Comparison of ENCODE assay signal across 9 mouse cellular contexts in the genomic region with DNA sequence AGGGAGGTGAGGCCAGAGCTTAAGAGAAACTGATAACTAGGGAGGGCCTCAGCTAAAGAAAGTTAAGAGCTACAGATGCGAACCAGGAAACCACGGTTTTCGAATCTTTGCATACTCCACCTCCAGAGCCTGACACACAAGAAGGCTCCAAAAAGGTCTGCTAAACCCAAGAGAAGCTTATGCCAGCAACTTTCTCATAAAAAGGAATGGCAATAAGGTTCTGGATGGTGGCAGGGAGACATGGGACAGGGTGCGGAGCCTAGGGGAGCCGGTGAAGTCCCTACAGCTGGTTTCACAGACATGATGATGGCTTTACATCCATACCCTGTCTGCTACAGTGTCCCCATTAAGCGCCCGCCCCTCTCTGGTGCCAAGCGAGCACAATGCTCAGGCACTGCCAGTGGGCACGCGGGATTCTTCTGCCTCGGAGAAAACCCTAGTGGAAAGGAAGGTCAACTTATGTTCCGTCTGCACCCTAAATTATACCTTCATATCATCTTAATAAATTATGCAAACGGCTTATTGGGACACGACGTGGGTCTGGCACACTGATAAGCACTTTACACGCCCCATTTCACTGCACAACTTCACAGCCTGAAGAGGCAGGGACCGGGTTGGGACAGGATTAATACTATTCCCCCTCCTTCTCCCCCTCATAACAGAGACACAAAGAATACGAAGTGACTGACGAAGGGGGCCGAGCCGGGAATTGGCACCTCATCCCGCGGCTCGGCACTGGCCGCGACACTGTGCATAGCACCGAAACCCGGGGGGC. TPM values are rescaled to one million over a fixed set of nuclear protein-coding genes. Genes with fewer than 3 reads are reported as not detected.
DNase-seq lines count a peak whose midpoint lies in the region; ATAC-seq and TF ChIP-seq lines count a peak whose summit lies in the region.
"Had no signal": no experiment of that assay in that cellular context is flagged by ENCODE, and none has a peak within 500 bp of the region (broad histone marks: within the 10 kb centered on the region; RNA-seq: fewer than 3 reads in every experiment).

No protein-coding gene starts in this region.

- peak overlapping the region; percentile 97 for H3K4me3 ChIP-seq in gastrocnemius, adult 2 months
- H3K4me3 ChIP-seq in megakaryocyte, embryonic 14.5 days (replicated peaks) = peak overlapping the region; percentile 97

- peak overlapping the region; percentile 99 for H3K27ac ChIP-seq in gastrocnemius, adult 2 months

- H3K4me1 ChIP-seq in megakaryocyte, embryonic 14.5 days = peaks cover 63% of the 10 kb centered on the region

- intact Hi-C loops in gastrocnemius, adult 2 months (cut with DNase I) = no loop called here

- no peaks in the 10 kb centered on the region for H3K9me3 ChIP-seq in megakaryocyte, embryonic 14.5 days

- no peaks in the 10 kb centered on the region for H3K36me3 ChIP-seq in megakaryocyte, embryonic 14.5 days (replicated peaks; ENCODE audit: low read length)

- H3K27me3 ChIP-seq in megakaryocyte, embryonic 14.5 days (replicated peaks) = no peaks in the 10 kb centered on the region
- H3K27me3 ChIP-seq: Patski had no signal

- ATAC-seq in granulocyte monocyte progenitor cell, adult 5-6 weeks (replicated peaks; ENCODE audit: poor library complexity, severe bottlenecking) = peak; percentile 8

- DNase-seq in gastrocnemius, adult 2 months = no peak
- DNase-seq in gastrocnemius, adult 8-10 months (ENCODE audit: low spot score in 2 of 2) = no peak
- DNase-seq in MEL-GATA-1-ER (ENCODE audit: extremely low read depth, low read depth) = peak; percentile 68
- DNase-seq in cerebellum, postnatal 14 days = peak; percentile 55 to 63
- DNase-seq in kidney, adult 9 months = peak; percentile 29
- peak; percentile 13 to 21 for DNase-seq in spleen, postnatal 14 days (ENCODE audit: low spot score in 2 of 2)

- TF ChIP-seq CTCF in gastrocnemius, adult 2 months (IDR thresholded peaks at IDR 0.05) = no peak

RNA-seq across cellular contexts. Expression of a gene that starts 0.9 kb away (rescaled TPM):
- 10 to 100 TPM; 35.3 to 37.0 TPM for total RNA-seq in gastrocnemius, adult 2 months (2021)
- 10 to 100 TPM; 33.3 to 37.3 (median 35.2) TPM for total RNA-seq in gastrocnemius, adult 8-10 months (2022)
- total RNA-seq in granulocyte monocyte progenitor cell, adult 5-6 weeks (2014; fragmentation: Nextera tagmentation) = 46.7 and 50.7 TPM in 2 replicates
- total RNA-seq in granulocyte monocyte progenitor cell, adult 5-6 weeks (2017) = 25.4 and 34.3 TPM in 2 replicates
- 10.0 and 13.2 TPM in 2 replicates for polyA plus RNA-seq in megakaryocyte, embryonic 14.5 days (2012; ENCODE audit: insufficient read depth, low replicate concordance)

RNA-seq across cellular contexts. Expression of a gene that starts 19.8 kb away (rescaled TPM):
- 10 to 100 TPM in 1 of 2 experiments, 1 to 10 TPM in 1; 9.3 to 10.1 TPM for total RNA-seq in gastrocnemius, adult 2 months (2021)
- total RNA-seq in gastrocnemius, adult 8-10 months (2022) = 10 to 100 TPM in 2 of 4 experiments, 1 to 10 TPM in 2; 8.0 to 12.5 (median 9.8) TPM
- 61.9 and 68.6 TPM in 2 replicates for total RNA-seq in granulocyte monocyte progenitor cell, adult 5-6 weeks (2014; fragmentation: Nextera tagmentation)
- total RNA-seq in granulocyte monocyte progenitor cell, adult 5-6 weeks (2017) = 97.9 and 106 TPM in 2 replicates
- polyA plus RNA-seq in megakaryocyte, embryonic 14.5 days (2012; ENCODE audit: insufficient read depth, low replicate concordance) = 26.6 and 26.8 TPM in 2 replicates

Comparison
In these comparisons a context has a peak if more than half of its experiments do, and no peak if none do; other contexts are left out.
1. DNase-seq: peak in MEL-GATA-1-ER (single experiment), cerebellum, postnatal 14 days (2 of 2), kidney, adult 9 months (single experiment) and spleen, postnatal 14 days (2 of 2); none in gastrocnemius, adult 2 months (single experiment) and gastrocnemius, adult 8-10 months (0 of 2).
2. RNA of a gene that starts 19.8 kb away (total RNA-seq): 61.9 to 106 TPM in granulocyte monocyte progenitor cell, adult 5-6 weeks; 8.0 to 12.5 TPM in gastrocnemius, adult 8-10 months and 9.3 to 10.1 TPM in gastrocnemius, adult 2 months; every median in the first group is over 4 times any median in the second.